17 mouse cellular contexts compared by ENCODE assay signal in the genomic region with DNA sequence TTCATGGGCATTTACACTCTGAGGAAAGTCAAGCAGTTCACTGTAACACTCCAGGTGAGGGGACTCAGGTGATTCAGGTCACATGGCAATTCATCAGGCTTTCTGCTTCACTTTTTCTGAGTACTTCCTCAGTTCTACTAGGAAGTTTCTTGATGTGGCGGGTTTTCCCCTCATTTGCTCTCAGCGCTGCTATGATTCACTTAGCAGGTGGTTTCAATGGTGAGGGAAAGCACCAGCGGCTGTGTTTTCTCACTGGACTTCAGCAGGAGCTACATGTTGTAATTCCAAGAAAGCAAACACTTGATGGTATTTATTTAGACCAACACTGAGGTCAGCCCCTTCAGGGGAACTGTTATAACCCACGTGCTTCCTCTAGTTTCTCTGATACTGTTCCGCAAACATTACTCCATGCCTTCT.
DNase-seq lines count a peak whose midpoint lies in the region; ATAC-seq and TF ChIP-seq lines count a peak whose summit lies in the region.
"Had no signal": no experiment of that assay in that cellular context is flagged by ENCODE, and none has a peak within 500 bp of the region (broad histone marks: within the 10 kb centered on the region; RNA-seq: fewer than 3 reads in every experiment).

No protein-coding gene starts in this region.

- ATAC-seq in CD4-positive, CD25-positive, alpha-beta regulatory T cell, adult 4 months, result peak; percentile 69
- peak; percentile 61 for ATAC-seq in inflammation-experienced regulatory T-cells, adult 6 months
- peak; percentile 94 for ATAC-seq in lung, embryonic 14.5 days (ENCODE audit: insufficient read depth)
- no peak for ATAC-seq in hindbrain, embryonic 12.5 days (ENCODE audit: low FRiP score)
- ATAC-seq: liver, embryonic 12.5 days; Patski had no signal

- no peaks in the 10 kb centered on the region for H3K9me3 ChIP-seq in lung, embryonic 14.5 days (ENCODE audit: low read depth, low read length)
- H3K9me3 ChIP-seq in hindbrain, embryonic 12.5 days (replicated peaks), result no peaks in the 10 kb centered on the region
- H3K9me3 ChIP-seq: limb, embryonic 10.5 days; liver, embryonic 12.5 days had no signal

- H3K36me3 ChIP-seq in lung, embryonic 14.5 days (ENCODE audit: insufficient read depth), result no peaks in the 10 kb centered on the region
- H3K36me3 ChIP-seq in hindbrain, embryonic 12.5 days, result no peaks in the 10 kb centered on the region
- H3K36me3 ChIP-seq: limb, embryonic 10.5 days; liver, embryonic 12.5 days had no signal

- H3K27ac ChIP-seq in lung, embryonic 14.5 days (ENCODE audit: low read depth), result no peak overlapping the region
- H3K27ac ChIP-seq in cerebellum, adult 2 months (ENCODE audit: insufficient read depth, low read length), result no peak overlapping the region
- H3K27ac ChIP-seq in hindbrain, embryonic 12.5 days, result no peak overlapping the region
- H3K27ac ChIP-seq: hindbrain, embryonic 14.5 days; limb, embryonic 10.5 days; liver, embryonic 12.5 days had no signal

- DNase-seq in lung, embryonic 14.5 days, result peak; percentile 49
- peak; percentile 40 to 72 for DNase-seq in lung, postnatal 4 days
- DNase-seq in cerebellum, adult 2 months, result no peak
- DNase-seq in cerebellum, postnatal 4 days (ENCODE audit: low spot score in 2 of 2), result no peak
- DNase-seq: adrenal gland, postnatal 25 days; cerebellum, postnatal 10 days; gastrocnemius, postnatal 14 days; kidney, adult 2 months; right cerebral cortex, adult 18-20 months; thymus, postnatal 14 days had no signal

- H3K4me1 ChIP-seq in lung, embryonic 14.5 days (ENCODE audit: insufficient read depth), result no peaks in the 10 kb centered on the region
- no peaks in the 10 kb centered on the region for H3K4me1 ChIP-seq in cerebellum, adult 2 months (ENCODE audit: control insufficient read depth, insufficient read depth, low read length)
- H3K4me1 ChIP-seq in hindbrain, embryonic 12.5 days, result no peaks in the 10 kb centered on the region
- H3K4me1 ChIP-seq: limb, embryonic 10.5 days; liver, embryonic 12.5 days had no signal

- no peak for TF ChIP-seq CTCF in lung, embryonic 14.5 days (IDR thresholded peaks at IDR 0.05; ENCODE audit: low read depth)
- no peak for TF ChIP-seq CTCF in cerebellum, adult 2 months (IDR thresholded peaks at IDR 0.05; ENCODE audit: borderline replicate concordance, insufficient read depth, low read depth, low read length)

- 49% methylated on average over 5 of the region's 5 CpGs for WGBS in lung, embryonic 14.5 days
- 88% methylated on average over 5 of the region's 5 CpGs for WGBS in cerebellum, adult 2 months
- 83% methylated on average over 5 of the region's 5 CpGs for WGBS in hindbrain, embryonic 12.5 days

- no peak overlapping the region for H3K9ac ChIP-seq in lung, embryonic 14.5 days
- no peak overlapping the region for H3K9ac ChIP-seq in hindbrain, embryonic 12.5 days
- H3K9ac ChIP-seq: hindbrain, embryonic 14.5 days; liver, embryonic 12.5 days had no signal

- H3K27me3 ChIP-seq in lung, embryonic 14.5 days (ENCODE audit: insufficient read depth, low read length), result no peaks in the 10 kb centered on the region
- no peaks in the 10 kb centered on the region for H3K27me3 ChIP-seq in cerebellum, adult 2 months (ENCODE audit: control insufficient read depth, insufficient read depth, low read length)
- no peaks in the 10 kb centered on the region for H3K27me3 ChIP-seq in hindbrain, embryonic 12.5 days
- H3K27me3 ChIP-seq: liver, embryonic 12.5 days had no signal

- no peak for TF ChIP-seq POLR2A in cerebellum, adult 2 months (IDR thresholded peaks at IDR 0.05; ENCODE audit: borderline replicate concordance, insufficient read depth, low read length)

- H3K4me3 ChIP-seq in lung, embryonic 14.5 days (ENCODE audit: low read depth, low read length), result no peak overlapping the region
- H3K4me3 ChIP-seq in cerebellum, adult 2 months (replicated peaks; ENCODE audit: insufficient read depth, low read depth, low read length), result no peak overlapping the region
- H3K4me3 ChIP-seq in hindbrain, embryonic 12.5 days, result no peak overlapping the region
- H3K4me3 ChIP-seq: limb, embryonic 10.5 days; liver, embryonic 12.5 days had no signal

- no peak overlapping the region for H3K4me2 ChIP-seq in lung, embryonic 14.5 days
- no peak overlapping the region for H3K4me2 ChIP-seq in hindbrain, embryonic 12.5 days (replicated peaks)
- H3K4me2 ChIP-seq: hindbrain, embryonic 14.5 days; liver, embryonic 12.5 days had no signal

Comparison
In these comparisons a context has a peak if more than half of its experiments do, and no peak if none do; other contexts are left out.
1. DNase-seq: peak in lung, embryonic 14.5 days (single experiment) and lung, postnatal 4 days (2 of 2); none in cerebellum, adult 2 months (0 of 2) and cerebellum, postnatal 4 days (0 of 2).